Mouse (Mus musculus) urinary bladder, postnatal 25 days (tissue): ENCODE measurements around the gene Plcb3.
"Not testable (repeated sequence)": the region's sequence is repeated elsewhere in the genome, so short reads cannot be mapped to it uniquely, and the experiment has no call there.

Source experiments
- DNase-seq: peaks from one replicate; pipeline ENCODE4 v3.0.0; 2022; ENCODE audit warnings: low spot score

The Plcb3 gene

GRCm38 (mm10) chr19:6919876-6920740, 56.2 kb downstream of the Plcb3 start:
- DNase-seq, result no peak

- no peak for DNase-seq
Observed at GRCm38 (mm10) chr19:6919431-6919830, 56.8 kb downstream of the Plcb3 start.

- no peak for DNase-seq
Observed at GRCm38 (mm10) chr19:6918321-6918720, 57.9 kb downstream of the Plcb3 start.

GRCm38 (mm10) chr19:6916496-6916895, 59.8 kb downstream of the Plcb3 start:
- no peak for DNase-seq

GRCm38 (mm10) chr19:6915276-6915675, 61.0 kb downstream of the Plcb3 start:
- DNase-seq, result no peak

- no peak for DNase-seq
Observed at GRCm38 (mm10) chr19:6914540-6914939, 61.7 kb downstream of the Plcb3 start.

- no peak for DNase-seq
Observed at GRCm38 (mm10) chr19:6913991-6914390, 62.3 kb downstream of the Plcb3 start.

- no peak for DNase-seq
Observed at GRCm38 (mm10) chr19:6913036-6913435, 63.2 kb downstream of the Plcb3 start.

GRCm38 (mm10) chr19:6912205-6912970, 63.9 kb downstream of the Plcb3 start:
- DNase-seq, result no peak

GRCm38 (mm10) chr19:6911101-6912074, 64.9 kb downstream of the Plcb3 start:
- no peak for DNase-seq

- not testable (repeated sequence) for DNase-seq
Observed at GRCm38 (mm10) chr19:6910306-6910705, 66.0 kb downstream of the Plcb3 start.

GRCm38 (mm10) chr19:6909507-6910289, 66.6 kb downstream of the Plcb3 start, which contains the start of the genes Trmt112 and Prdx5:
Gene Trmt112, plus strand, starts transcription at chr19:6909698.
Gene Prdx5, minus strand, starts transcription at chr19:6910106.
- DNase-seq, result peak; percentile 74

GRCm38 (mm10) chr19:6909021-6909420, 67.2 kb downstream of the Plcb3 start:
- DNase-seq, result no peak

- DNase-seq, result no peak
Observed at GRCm38 (mm10) chr19:6907811-6908540, 68.3 kb downstream of the Plcb3 start.

GRCm38 (mm10) chr19:6907094-6907493, 69.2 kb downstream of the Plcb3 start:
- no peak for DNase-seq

- no peak for DNase-seq
Observed at GRCm38 (mm10) chr19:6906199-6906598, 70.1 kb downstream of the Plcb3 start.

GRCm38 (mm10) chr19:6905498-6906159, 70.6 kb downstream of the Plcb3 start:
- DNase-seq, result no peak

- no peak for DNase-seq
Observed at GRCm38 (mm10) chr19:6904846-6905245, 71.4 kb downstream of the Plcb3 start.

- DNase-seq, result no peak
Observed at GRCm38 (mm10) chr19:6903031-6903430, 73.2 kb downstream of the Plcb3 start.
